Mouse (Mus musculus) heart, postnatal 0 days (tissue): ENCODE measurements at regions not wholly inside any gene's neighbourhood (a gene's known extent, or its start where the extent isn't known, plus 50 kb on each side); places are given as distances from the start of the nearest gene placed in this dataset.
"Not testable (repeated sequence)": the region's sequence is repeated elsewhere in the genome, so short reads cannot be mapped to it uniquely, and the experiment has no call there.

Source experiments
- ATAC-seq: fragments of 200-750 bp; cut with Nextera tagmentation; 2 replicates; pipeline ENCODE4 v1.8.0; 2017; ENCODE audit warnings: low read depth, moderate number of reproducible peaks, moderate library complexity; ENCODE audit not compliant: insufficient read depth
- DNase-seq: peaks from one replicate; pipeline ENCODE4 v3.0.0-alpha.2; 2016; ENCODE audit warnings: low spot score
- H3K27ac ChIP-seq: fragments of 300-500 bp; sonication (generic); 2 replicates; pipeline ENCODE4 v1.5.1; 2014; ENCODE audit warnings: low read depth, mild to moderate bottlenecking
- H3K27me3 ChIP-seq: fragments of 300-500 bp; sonication (generic); 2 replicates; pipeline ENCODE4 v1.6.1; 2014; ENCODE audit warnings: low read length, mixed read lengths; ENCODE audit not compliant: control insufficient read depth, insufficient read depth
- H3K36me3 ChIP-seq: fragments of 300-500 bp; sonication (generic); replicated peaks from 2 replicates; pipeline ENCODE4 v1.6.1; 2014; ENCODE audit warnings: low read length, mixed read lengths; ENCODE audit not compliant: control insufficient read depth, insufficient read depth
- H3K4me1 ChIP-seq: fragments of 300-500 bp; sonication (generic); 2 replicates; pipeline ENCODE4 v1.6.1; 2014; ENCODE audit warnings: antibody characterized with exemption; ENCODE audit not compliant: control insufficient read depth, insufficient read depth
- H3K4me2 ChIP-seq: fragments of 300-500 bp; sonication (generic); 2 replicates; pipeline ENCODE4 v1.6.1; 2014; ENCODE audit warnings: low read depth, mild to moderate bottlenecking, low read length, moderate library complexity
- H3K4me3 ChIP-seq: fragments of 300-500 bp; sonication (generic); 2 replicates; pipeline ENCODE4 v1.5.1; 2014; ENCODE audit warnings: low read depth, low read length
- H3K9ac ChIP-seq: fragments of 300-500 bp; sonication (generic); replicated peaks from 2 replicates; pipeline ENCODE4 v1.6.1; 2014; ENCODE audit warnings: low read depth, low read length, mixed read lengths
- H3K9me3 ChIP-seq: fragments of 300-500 bp; sonication (generic); replicated peaks from 2 replicates; pipeline ENCODE4 v1.6.1; 2016; ENCODE audit warnings: low read length; ENCODE audit not compliant: control insufficient read depth
- CTCF ChIP-seq: IDR thresholded peaks from 2 replicates; pipeline ENCODE4 v1.5.1; 2016; ENCODE audit warnings: antibody characterized with exemption, control low read depth, low read depth
- EP300 ChIP-seq: IDR thresholded peaks from 2 replicates; pipeline ENCODE4 v1.6.1; 2016; ENCODE audit warnings: antibody characterized with exemption, low read depth
- WGBS: fragments of 180-500 bp; shearing (Covaris S2); extraction: QIAGEN DNeasy Blood & Tissue Kit; methylation state at CpG from one replicate; pipeline ENCODE4 v1.1.7; 2014; 5-methylcytosine and 5-hydroxymethylcytosine counted together

GRCm38 (mm10) chr5:42884251-42884650 is 348.7 kb upstream of the Cpeb2 start:
- ATAC-seq = no peak
- 90% methylated on average over 1 of the region's 1 CpGs for WGBS

GRCm38 (mm10) chr5:42891890-42892289 is 341.1 kb upstream of the Cpeb2 start:
- Histone ChIP-seq H3K9ac (no peak overlapping the region), H3K9me3 (no peaks in the 10 kb centered on the region), H3K4me2 (no peak overlapping the region), H3K27ac (no peak overlapping the region), H3K4me1 (no peaks in the 10 kb centered on the region), H3K27me3 (no peaks in the 10 kb centered on the region), H3K36me3 (no peaks in the 10 kb centered on the region), H3K4me3 (no peak overlapping the region)
- WGBS = 37% methylated on average over 2 of the region's 2 CpGs
- DNase-seq (no peak), ATAC-seq (no peak)
- no peak for TF ChIP-seq EP300
- no peak for TF ChIP-seq CTCF

More at GRCm38 (mm10) chr5:42884251-42884650, 348.7 kb upstream of the Cpeb2 start:
- H3K4me3 ChIP-seq = no peak overlapping the region
- TF ChIP-seq CTCF (no peak), EP300 (no peak)
- H3K36me3 ChIP-seq = no peaks in the 10 kb centered on the region
- H3K9ac ChIP-seq = no peak overlapping the region
- no peak overlapping the region for H3K27ac ChIP-seq
- no peaks in the 10 kb centered on the region for H3K9me3 ChIP-seq
- no peaks in the 10 kb centered on the region for H3K27me3 ChIP-seq
- H3K4me2 ChIP-seq = no peak overlapping the region
- no peak for DNase-seq
- H3K4me1 ChIP-seq = no peaks in the 10 kb centered on the region

- TF ChIP-seq EP300 (no peak), CTCF (no peak)
- Histone ChIP-seq H3K9me3 (no peaks in the 10 kb centered on the region), H3K4me1 (no peaks in the 10 kb centered on the region), H3K27ac (no peak overlapping the region), H3K36me3 (no peaks in the 10 kb centered on the region), H3K4me2 (no peak overlapping the region), H3K9ac (no peak overlapping the region), H3K27me3 (no peaks in the 10 kb centered on the region), H3K4me3 (no peak overlapping the region)
- ATAC-seq (no peak), DNase-seq (no peak)
- 64% methylated on average over 3 of the region's 3 CpGs for WGBS
These were observed 326.8 kb upstream of the Cpeb2 start for GRCm38 (mm10) chr5:42906136-42906535.

GRCm38 (mm10) chr5:42919328-42919727 is 313.6 kb upstream of the Cpeb2 start:
- no peak for TF ChIP-seq EP300
- TF ChIP-seq CTCF = no peak
- H3K9me3 ChIP-seq = no peaks in the 10 kb centered on the region

GRCm38 (mm10) chr5:42932106-42932505 is 300.9 kb upstream of the Cpeb2 start:
- no peak overlapping the region for H3K27ac ChIP-seq

More at GRCm38 (mm10) chr5:42919328-42919727, 313.6 kb upstream of the Cpeb2 start:
- no peaks in the 10 kb centered on the region for H3K4me1 ChIP-seq
- no peak overlapping the region for H3K4me2 ChIP-seq
- H3K9ac ChIP-seq = no peak overlapping the region
- H3K27ac ChIP-seq = no peak overlapping the region
- 53% methylated on average over 3 of the region's 3 CpGs for WGBS
- no peak overlapping the region for H3K4me3 ChIP-seq
- no peaks in the 10 kb centered on the region for H3K36me3 ChIP-seq
- DNase-seq = no peak
- no peak for ATAC-seq
- no peaks in the 10 kb centered on the region for H3K27me3 ChIP-seq

GRCm38 (mm10) chr5:42959296-42959862 is 273.6 kb upstream of the Cpeb2 start:
- TF ChIP-seq EP300 (no peak), CTCF (no peak)
- WGBS = 64% methylated on average over 9 of the region's 9 CpGs
- no peak overlapping the region for H3K4me2 ChIP-seq
- H3K36me3 ChIP-seq = no peaks in the 10 kb centered on the region
- ATAC-seq = no peak
- no peaks in the 10 kb centered on the region for H3K27me3 ChIP-seq
- DNase-seq = no peak
- no peak overlapping the region for H3K4me3 ChIP-seq
- H3K9me3 ChIP-seq = no peaks in the 10 kb centered on the region
- no peaks in the 10 kb centered on the region for H3K4me1 ChIP-seq
- no peak overlapping the region for H3K27ac ChIP-seq
- H3K9ac ChIP-seq = no peak overlapping the region

More at GRCm38 (mm10) chr5:42932106-42932505, 300.9 kb upstream of the Cpeb2 start:
- DNase-seq (no peak), ATAC-seq (no peak)
- H3K27me3 ChIP-seq = no peaks in the 10 kb centered on the region
- H3K4me2 ChIP-seq = no peak overlapping the region
- H3K4me3 ChIP-seq = no peak overlapping the region
- whole genome bisulfite sequencing = 59% methylated on average over 2 of the region's 2 CpGs
- no peaks in the 10 kb centered on the region for H3K36me3 ChIP-seq
- no peak for TF ChIP-seq EP300
- no peak for TF ChIP-seq CTCF
- no peaks in the 10 kb centered on the region for H3K9me3 ChIP-seq
- no peak overlapping the region for H3K9ac ChIP-seq
- H3K4me1 ChIP-seq = no peaks in the 10 kb centered on the region

GRCm38 (mm10) chr5:42966952-42967351 is 266.0 kb upstream of the Cpeb2 start:
- H3K4me2 ChIP-seq, DNase-seq, H3K9ac ChIP-seq, H3K4me3 ChIP-seq, H3K27ac ChIP-seq, H3K27me3 ChIP-seq, ATAC-seq, H3K36me3 ChIP-seq, H3K9me3 ChIP-seq: not testable (repeated sequence)
- H3K4me1 ChIP-seq = peaks cover 10% of the 10 kb centered on the region; the same call in 1 of the 2 replicates
- 87% methylated on average over 2 of the region's 2 CpGs for WGBS
